Mouse (Mus musculus) ovary, postnatal 14 days (tissue): ENCODE results near the gene Vezt.

Source experiments
- DNase-seq: peaks from one replicate; pipeline ENCODE4 v3.0.0; 2022; ENCODE audit warnings: low spot score

Vezt gene

GRCm38 (mm10) chr10:93950991-93951390 lies 84.6 kb downstream of the Vezt start:
- no peak for DNase-seq

DNA sequence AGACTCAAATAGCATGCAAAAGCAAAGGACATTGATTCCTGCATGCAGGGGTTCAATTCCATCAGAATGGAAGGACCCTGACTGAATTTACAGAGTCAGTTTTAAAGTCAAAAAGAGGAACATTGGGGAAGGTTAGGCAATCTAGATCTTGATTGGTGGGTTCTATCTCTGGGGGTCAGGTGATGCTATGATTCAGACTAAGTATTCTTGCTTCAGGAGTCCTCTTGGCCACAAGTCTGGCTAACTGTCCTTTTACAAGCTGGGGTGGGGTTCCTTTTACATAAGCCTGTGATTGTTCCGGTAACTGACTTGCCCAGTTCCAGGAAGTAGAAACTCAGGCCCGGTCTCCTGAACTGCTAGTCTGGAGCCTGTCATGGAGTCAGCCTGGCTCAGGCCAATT lies 85.7 kb downstream of the Vezt start:
- no peak for DNase-seq

DNA sequence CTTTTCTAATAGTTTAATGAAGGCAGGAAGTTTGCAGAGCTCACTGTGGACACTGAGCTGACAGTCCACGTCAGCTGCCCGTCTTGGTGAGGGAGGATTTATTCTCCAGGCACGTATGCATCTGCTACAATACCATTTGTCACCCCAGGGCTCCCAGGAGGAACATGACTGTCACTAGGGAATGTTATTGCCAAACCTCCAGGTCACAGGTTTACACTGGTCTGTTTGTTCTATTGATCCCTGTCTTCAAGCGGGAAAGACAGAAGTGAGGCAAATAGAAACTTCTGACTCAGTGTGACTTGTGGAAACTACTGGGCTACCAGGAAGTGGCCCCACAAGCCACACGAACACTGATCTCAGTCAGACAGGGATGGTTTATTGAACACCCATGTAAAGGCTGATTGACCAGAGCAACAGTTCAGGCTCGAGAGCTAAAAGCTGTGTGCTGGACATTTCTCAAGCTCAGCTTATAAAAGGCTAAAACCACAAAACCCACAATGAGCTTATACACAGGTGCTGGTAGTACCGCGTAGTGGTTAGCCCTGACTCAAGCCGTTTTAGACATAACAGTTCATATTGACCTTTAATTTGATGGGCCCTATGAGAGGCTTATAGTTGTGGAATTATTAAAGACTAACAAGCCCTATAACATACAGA lies 89.6 kb downstream of the Vezt start:
- DNase-seq: no peak

- peak; percentile 37 for DNase-seq
Observed at GRCm38 (mm10) chr10:93945364-93945763, 90.3 kb downstream of the Vezt start.

DNA sequence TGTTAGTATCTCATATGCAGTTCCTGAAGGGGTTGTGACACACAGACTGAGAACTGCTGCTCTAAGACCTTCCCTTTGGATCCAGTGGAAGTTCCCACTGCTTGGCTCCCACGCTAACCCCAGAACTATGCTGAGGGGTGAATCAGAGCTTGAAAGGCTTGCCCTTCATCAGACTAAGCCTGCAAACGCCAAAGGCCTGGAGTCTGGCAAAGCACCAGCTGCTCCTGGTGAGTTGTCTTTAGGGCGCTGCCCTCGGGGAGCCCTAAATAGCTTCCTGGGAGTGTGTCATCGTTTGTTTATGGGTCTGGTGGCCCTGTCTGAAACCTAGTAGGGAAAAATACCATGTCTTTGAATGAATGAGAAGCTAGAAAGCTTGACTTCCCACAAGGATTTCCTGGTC lies 91.4 kb downstream of the Vezt start:
- no peak for DNase-seq

GRCm38 (mm10) chr10:93940279-93940678 lies 95.3 kb downstream of the Vezt start:
- DNase-seq: no peak

DNA sequence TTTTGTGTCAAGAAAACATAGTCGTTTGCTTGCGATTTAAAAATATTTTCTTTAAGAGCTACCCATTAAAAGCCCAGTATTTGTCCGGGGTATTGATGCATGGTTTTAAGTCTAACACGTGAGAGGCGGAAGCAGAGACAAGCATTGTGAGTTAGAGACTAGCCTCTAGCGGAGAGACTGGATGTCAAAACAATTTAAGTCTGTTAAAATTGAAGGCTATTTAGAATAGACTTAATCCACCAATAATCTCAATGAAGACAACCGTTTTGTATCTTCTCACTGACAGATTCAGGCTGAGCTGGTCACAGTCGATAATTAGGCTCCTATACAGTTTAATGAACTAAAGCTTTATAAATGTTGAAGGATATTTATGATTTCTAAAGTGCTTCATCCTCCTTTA lies 95.9 kb downstream of the Vezt start:
- DNase-seq: no peak

GRCm38 (mm10) chr10:93938844-93939271 lies 96.8 kb downstream of the Vezt start:
- DNase-seq: no peak

DNA sequence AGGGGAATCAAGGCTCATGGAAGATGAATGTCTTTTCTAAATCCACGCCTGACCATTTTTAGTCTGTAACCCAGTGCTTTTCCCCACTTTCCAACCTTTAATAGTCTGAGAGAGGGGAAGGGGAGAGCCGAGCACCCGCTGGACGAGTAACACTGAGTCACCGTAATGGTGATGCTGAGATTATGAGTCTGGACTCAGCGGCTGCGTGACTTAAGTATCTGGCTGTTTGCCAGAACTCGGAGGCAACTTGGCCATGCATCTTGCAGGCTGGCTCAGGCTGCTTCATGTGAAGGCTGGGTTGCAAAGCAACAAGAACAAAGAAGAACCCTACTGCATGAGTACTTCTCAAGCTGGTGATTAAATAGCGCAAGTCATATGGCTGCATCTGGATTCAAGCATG lies 101.6 kb downstream of the Vezt start:
- DNase-seq: peak; percentile 10

GRCm38 (mm10) chr10:93932861-93933260 lies 102.8 kb downstream of the Vezt start:
- no peak for DNase-seq

- DNase-seq: no peak
Observed at GRCm38 (mm10) chr10:93932020-93932419, 103.6 kb downstream of the Vezt start.

- DNase-seq: no peak
Observed at GRCm38 (mm10) chr10:93931431-93931830, 104.2 kb downstream of the Vezt start.

GRCm38 (mm10) chr10:93930236-93930824 lies 105.3 kb downstream of the Vezt start:
- no peak for DNase-seq

DNA sequence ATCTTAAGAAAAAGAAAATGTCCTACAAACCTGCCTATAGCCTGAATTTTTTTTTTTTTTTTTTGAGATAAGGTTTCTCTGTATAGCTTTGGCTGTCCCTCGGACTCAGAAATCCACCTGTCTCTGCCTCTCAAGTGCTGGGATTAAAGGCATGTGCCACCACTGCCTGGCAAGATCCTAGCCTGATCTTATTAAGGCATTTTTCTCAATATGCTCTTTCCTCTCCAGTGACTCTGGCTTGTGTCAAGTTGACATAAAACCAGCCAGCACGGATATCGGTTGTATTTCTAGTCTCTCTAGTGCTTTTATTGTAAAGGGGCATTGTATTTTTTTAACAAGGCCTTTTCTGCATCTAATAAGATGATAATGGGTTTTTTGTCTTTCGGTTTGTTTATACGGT lies 111.0 kb downstream of the Vezt start:
- DNase-seq: no peak

DNA sequence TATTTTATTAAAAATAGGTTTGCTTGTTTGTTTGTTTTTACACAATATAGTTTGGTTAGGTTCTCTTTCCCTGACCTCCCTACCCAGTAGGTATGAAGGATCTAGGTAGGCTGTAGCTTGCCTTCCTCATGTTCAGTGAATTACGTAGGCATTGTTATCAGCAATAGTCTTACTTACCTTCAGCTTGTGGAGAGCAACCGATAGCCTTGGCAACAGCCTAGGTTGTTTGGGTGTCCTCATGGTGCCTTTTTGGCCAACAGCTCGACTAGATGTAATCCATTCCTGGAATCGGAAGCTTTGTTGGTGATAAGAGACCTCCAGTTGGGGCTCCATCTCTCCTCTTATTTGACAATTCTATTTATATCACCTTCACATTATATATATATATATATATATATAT lies 114.5 kb downstream of the Vezt start:
- DNase-seq: no peak

DNA sequence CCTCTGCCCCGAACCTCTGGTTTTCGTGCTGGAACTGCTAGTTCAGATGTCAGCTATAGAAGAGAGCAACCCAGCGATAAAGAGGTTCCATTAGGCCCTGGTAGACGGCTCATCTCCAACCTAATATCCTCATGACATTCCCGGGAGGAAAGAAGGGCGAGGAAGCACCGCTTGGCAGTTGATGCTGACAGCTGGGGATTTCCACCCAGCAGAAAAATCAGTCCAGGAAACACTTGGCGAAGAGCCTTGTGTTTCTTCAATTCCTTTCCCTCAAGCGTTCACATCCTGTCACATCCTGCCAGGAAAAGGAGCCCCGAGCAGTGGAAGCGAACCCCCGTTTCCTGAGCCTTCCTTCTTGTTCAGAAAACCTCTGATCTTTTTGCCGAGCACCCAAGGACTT lies 116.4 kb downstream of the Vezt start:
- DNase-seq: no peak

DNA sequence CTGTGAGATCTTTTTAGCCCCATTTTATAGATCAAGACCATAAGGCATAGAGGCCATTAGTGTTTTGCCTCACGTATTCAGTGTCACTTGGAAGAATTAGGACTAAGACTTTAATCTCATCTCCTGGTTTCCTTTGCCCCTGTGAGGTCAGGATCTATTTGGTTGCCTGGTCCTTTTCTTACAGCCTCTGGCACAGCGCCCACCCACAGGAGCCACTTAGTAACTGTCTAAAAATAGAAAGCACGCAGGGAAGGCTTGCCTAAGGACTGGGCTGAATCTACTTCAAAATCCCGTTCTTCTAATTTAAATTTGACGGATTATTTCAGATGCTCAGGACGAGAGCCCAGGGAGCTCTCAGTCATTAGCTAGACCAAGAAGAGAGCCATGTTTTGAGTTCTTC lies 116.9 kb downstream of the Vezt start:
- DNase-seq: no peak

DNA sequence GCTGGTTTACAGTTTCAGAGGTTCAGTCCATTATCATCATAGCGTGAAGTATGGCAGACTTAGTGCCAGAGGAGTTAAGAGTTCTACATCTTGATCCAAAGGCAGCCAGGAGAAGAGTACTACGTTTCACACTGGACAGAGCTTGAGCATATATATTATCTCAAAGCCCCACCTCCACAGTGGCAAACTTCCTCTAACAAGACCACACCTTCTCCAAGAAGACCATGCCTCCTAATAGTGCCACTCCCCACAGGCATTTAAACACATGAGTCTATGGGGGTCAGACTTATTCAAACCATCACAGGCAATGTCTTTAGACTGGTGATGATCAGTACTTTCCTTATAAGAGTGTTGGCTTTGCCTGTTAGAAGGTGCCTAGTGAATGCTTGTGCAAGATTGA lies 117.5 kb downstream of the Vezt start:
- DNase-seq: no peak

DNA sequence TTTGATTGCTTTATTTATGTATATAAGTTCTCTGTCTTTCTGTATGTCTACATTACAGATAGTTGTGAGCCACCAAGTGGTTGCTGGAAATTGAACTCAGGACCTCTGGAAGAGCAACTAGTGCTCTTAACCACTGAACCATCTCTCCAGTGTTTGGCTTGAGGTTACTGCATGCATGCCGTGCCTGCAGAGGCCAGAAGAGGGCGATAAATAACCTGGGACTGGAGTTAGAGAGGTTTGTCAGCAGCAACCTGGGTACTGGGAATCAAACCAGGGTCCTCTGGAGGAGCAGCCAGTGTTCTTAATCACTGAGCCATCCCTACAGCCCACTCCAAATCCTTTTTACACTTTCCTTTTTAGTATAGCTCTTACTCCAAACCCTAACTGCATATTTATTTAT lies 118.8 kb downstream of the Vezt start:
- DNase-seq: no peak

DNA sequence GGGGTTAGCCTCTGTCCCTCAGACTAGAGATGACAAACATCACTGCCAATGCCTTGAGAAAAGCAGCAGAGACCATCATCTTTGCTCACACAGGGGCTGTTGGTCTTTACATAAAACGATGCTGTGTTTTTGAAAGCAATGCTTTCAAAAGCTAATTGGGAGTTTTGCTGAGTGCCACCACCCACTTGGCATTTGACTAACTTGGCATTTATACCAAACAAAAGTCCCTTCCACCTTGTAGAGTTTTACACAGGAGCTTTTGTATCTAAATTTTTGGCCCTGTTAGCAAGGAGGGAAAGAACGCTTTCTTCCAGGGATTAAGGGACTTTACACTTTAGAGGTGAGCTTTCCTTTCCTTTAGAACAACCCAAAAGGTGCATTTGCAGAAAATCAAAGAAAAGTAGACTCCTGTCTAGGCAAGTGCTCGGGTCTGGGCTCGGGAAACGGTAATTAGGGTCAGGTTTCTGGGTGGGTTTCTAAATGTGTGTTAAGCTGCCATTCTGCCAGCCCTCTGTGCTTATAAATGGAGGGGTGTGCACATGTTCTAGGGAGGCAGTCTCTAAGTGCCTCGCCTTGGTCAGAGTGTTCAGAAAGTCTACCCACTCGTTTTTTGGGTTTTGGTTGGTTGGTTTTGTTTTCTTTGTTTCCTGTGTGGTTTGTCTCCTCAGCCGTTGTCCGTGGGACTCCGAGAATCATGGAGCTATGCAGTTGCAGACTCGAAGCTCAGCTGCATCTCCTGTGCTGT lies 119.9 kb downstream of the Vezt start:
- no peak for DNase-seq

- DNase-seq: no peak
Observed at GRCm38 (mm10) chr10:93913525-93913924, 122.1 kb downstream of the Vezt start.

DNA sequence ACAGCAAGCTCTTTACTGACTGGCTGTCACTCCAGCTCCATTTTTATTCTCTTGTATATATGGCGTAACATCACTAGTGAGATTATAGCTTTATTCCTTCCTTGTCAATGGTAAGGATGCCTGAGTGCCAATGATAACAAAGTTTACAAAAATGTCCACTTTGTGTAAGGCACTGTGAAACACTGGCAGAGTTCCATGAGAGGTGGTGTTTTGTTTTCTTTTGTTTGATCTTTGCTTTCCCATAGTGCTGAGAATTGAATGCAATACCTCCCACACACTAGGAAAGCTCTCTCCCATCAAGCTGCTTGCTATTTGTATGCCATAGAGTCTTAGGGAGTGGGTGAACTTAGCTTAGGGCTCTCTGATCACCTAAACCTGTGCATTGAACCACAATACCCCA lies 122.7 kb downstream of the Vezt start:
- DNase-seq: no peak

DNA sequence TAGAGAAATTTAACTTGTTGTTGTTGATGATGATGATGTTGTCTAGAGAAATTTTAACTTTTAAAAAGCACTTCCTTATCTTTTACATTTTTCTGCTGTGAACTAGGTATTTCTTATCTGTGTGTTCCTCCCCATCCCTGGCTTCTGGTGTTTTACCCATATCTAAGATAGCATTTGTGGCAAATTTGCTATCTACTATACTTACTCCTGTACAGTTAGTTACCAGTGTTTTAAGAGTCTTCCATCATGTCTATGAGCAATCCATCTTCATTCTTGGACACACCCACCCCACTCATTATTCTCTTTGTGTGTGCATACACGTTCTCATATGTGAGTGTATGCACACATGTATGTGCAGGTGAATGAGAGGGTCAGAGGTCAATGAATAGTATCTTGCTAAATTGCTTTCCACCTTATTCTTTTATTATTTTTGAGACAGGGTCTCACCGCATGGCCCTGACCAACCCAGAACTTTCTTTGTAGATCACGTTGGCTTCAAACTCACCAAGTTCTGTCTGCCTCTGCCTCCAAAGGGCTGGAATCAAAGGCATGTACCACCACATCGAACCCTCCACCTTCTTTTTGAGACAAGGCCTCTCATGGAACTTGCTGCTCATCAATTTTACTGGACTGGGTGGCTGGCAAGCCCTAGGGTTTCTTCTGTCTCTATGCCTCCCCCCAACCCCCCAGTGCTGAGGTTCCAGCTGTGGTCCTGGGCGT lies 123.3 kb downstream of the Vezt start:
- DNase-seq: no peak
